Mouse (Mus musculus) heart, embryonic 12.5 days (tissue): ENCODE measurements around the gene Uvrag. TPM values are rescaled to one million over a fixed set of nuclear protein-coding genes. Genes with fewer than 3 reads are reported as not detected.
A peak's percentile ranks its signal among the peaks of the same experiment; 100 is the strongest.
"Not testable (repeated sequence)": the region's sequence is repeated elsewhere in the genome, so short reads cannot be mapped to it uniquely, and the experiment has no call there.

Source experiments
- ATAC-seq: fragments of 200-750 bp; cut with Nextera tagmentation; 2 replicates; pipeline ENCODE4 v1.8.0; 2017; ENCODE audit warnings: moderate TSS enrichment, moderate library complexity; ENCODE audit not compliant: insufficient number of reproducible peaks, low FRiP score
- H3K27ac ChIP-seq: fragments of 300-500 bp; sonication (generic); 2 replicates; pipeline ENCODE4 v1.5.1; 2016; ENCODE audit warnings: mild to moderate bottlenecking, moderate library complexity; ENCODE audit not compliant: poor library complexity, severe bottlenecking
- H3K27me3 ChIP-seq: fragments of 300-500 bp; sonication (generic); replicated peaks from 2 replicates; pipeline ENCODE4 v1.6.1; 2016; ENCODE audit warnings: mild to moderate bottlenecking, moderate library complexity
- H3K36me3 ChIP-seq: fragments of 300-500 bp; sonication (generic); 2 replicates; pipeline ENCODE4 v1.6.1; 2016; ENCODE audit warnings: mild to moderate bottlenecking, moderate library complexity
- H3K4me1 ChIP-seq: fragments of 300-500 bp; sonication (generic); replicated peaks from 2 replicates; pipeline ENCODE4 v1.6.1; 2016; ENCODE audit warnings: mild to moderate bottlenecking
- H3K4me2 ChIP-seq: fragments of 300-500 bp; sonication (generic); 2 replicates; pipeline ENCODE4 v1.6.1; 2016; ENCODE audit warnings: mild to moderate bottlenecking, moderate library complexity
- H3K4me3 ChIP-seq: fragments of 300-500 bp; sonication (generic); 2 replicates; pipeline ENCODE4 v1.5.1; 2016; ENCODE audit warnings: mild to moderate bottlenecking
- H3K9ac ChIP-seq: fragments of 300-500 bp; sonication (generic); 2 replicates; pipeline ENCODE4 v1.6.1; 2016; ENCODE audit warnings: mild to moderate bottlenecking, moderate library complexity
- H3K9me3 ChIP-seq: fragments of 300-500 bp; sonication (generic); replicated peaks from 2 replicates; pipeline ENCODE4 v1.6.1; 2016; ENCODE audit warnings: mild to moderate bottlenecking, moderate library complexity
- WGBS: fragments of 180-500 bp; shearing (Covaris S2); methylation state at CpG from one replicate; pipeline ENCODE4 v1.1.7; 2016; 5-methylcytosine and 5-hydroxymethylcytosine counted together
- polyA plus RNA-seq: library from polyadenylated mRNA; unstranded; fragments of >200 nt; fragmentation: Nextera tagmentation; extraction: Ambion mirVana; gene quantifications from 2 replicates; pipeline ENCODE4 v1.2.1, GENCODE M21; 2016

Gene Uvrag
- polyA plus RNA-seq, 1 experiment from 2014 or later: 19.6 TPM

GRCm38 (mm10) chr7:99078805-99079204 is 62.1 kb downstream of the Uvrag start:
- ATAC-seq: no peak
- 0 out of 2 replicates have a peak, but pooled peaks cover 4% of the 10 kb centered on the region for H3K36me3 ChIP-seq
- WGBS: 83% methylated on average over 6 of the region's 6 CpGs
- H3K27ac ChIP-seq: no peak overlapping the region
- H3K9ac ChIP-seq: no peak overlapping the region
- H3K4me1 ChIP-seq: peaks cover 31% of the 10 kb centered on the region
- H3K9me3 ChIP-seq: no peaks in the 10 kb centered on the region
- no peak overlapping the region for H3K4me3 ChIP-seq
- H3K4me2 ChIP-seq: no peak overlapping the region
- no peaks in the 10 kb centered on the region for H3K27me3 ChIP-seq

DNA sequence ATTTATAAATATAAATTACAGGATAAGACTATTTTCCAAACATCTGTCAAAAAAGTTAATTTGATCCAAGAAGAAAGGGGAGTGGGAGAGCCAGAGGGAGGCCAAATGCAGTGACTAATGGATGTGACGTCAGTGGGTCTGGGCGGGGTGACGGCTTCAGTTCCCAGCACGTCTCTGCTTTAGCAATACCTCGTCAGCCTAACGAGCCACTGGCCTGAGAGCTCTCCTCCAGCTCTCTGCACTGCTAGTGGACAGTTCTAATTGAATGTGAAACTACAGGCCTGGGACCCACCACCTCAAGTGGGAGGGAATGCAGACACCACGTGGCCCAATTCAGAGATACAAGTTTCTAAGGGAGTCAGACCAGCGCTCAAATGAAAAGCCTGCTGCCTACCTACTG is 63.7 kb downstream of the Uvrag start:
- Histone ChIP-seq H3K4me2 (no peak overlapping the region), H3K4me3 (no peak overlapping the region), H3K9me3 (no peaks in the 10 kb centered on the region), H3K27me3 (no peaks in the 10 kb centered on the region), H3K4me1 (peaks cover 44% of the 10 kb centered on the region), H3K36me3 (no peaks in the 10 kb centered on the region), H3K27ac (no peak overlapping the region), H3K9ac (no peak overlapping the region)
- ATAC-seq: peak; percentile 40; the same call in 1 of the 2 replicates
- WGBS: 54% methylated on average over 8 of the region's 8 CpGs

- Histone ChIP-seq H3K27ac (no peak overlapping the region), H3K4me1 (peaks cover 59% of the 10 kb centered on the region), H3K27me3 (no peaks in the 10 kb centered on the region), H3K4me2 (no peak overlapping the region), H3K9ac (no peak overlapping the region), H3K36me3 (no peaks in the 10 kb centered on the region), H3K4me3 (no peak overlapping the region), H3K9me3 (no peaks in the 10 kb centered on the region)
- 93% methylated on average over 5 of the region's 5 CpGs for WGBS
- no peak for ATAC-seq
Observed at GRCm38 (mm10) chr7:99075101-99075500, 65.8 kb downstream of the Uvrag start.

- H3K4me2 ChIP-seq: no peak overlapping the region
- H3K27me3 ChIP-seq: no peaks in the 10 kb centered on the region
- 0 out of 2 replicates have a peak, but pooled peaks cover 3% of the 10 kb centered on the region for H3K36me3 ChIP-seq
- 30% methylated on average over 7 of the region's 7 CpGs for WGBS
- peaks cover 59% of the 10 kb centered on the region for H3K4me1 ChIP-seq
- H3K27ac ChIP-seq: no peak overlapping the region
- no peak overlapping the region for H3K4me3 ChIP-seq
- ATAC-seq: no peak
- H3K9me3 ChIP-seq: no peaks in the 10 kb centered on the region
- no peak overlapping the region for H3K9ac ChIP-seq
Observed at GRCm38 (mm10) chr7:99073734-99074372, 67.1 kb downstream of the Uvrag start.

- no peak for ATAC-seq
- H3K4me2 ChIP-seq: no peak overlapping the region
- no peaks in the 10 kb centered on the region for H3K27me3 ChIP-seq
- WGBS: 70% methylated on average over 7 of the region's 7 CpGs
- peaks cover 29% of the 10 kb centered on the region for H3K4me1 ChIP-seq
- no peak overlapping the region for H3K9ac ChIP-seq
- H3K36me3 ChIP-seq: 0 out of 2 replicates have a peak, but pooled peaks cover 3% of the 10 kb centered on the region
- H3K4me3 ChIP-seq: no peak overlapping the region
- no peak overlapping the region for H3K27ac ChIP-seq
- H3K9me3 ChIP-seq: no peaks in the 10 kb centered on the region
Observed at GRCm38 (mm10) chr7:99067710-99068109, 73.2 kb downstream of the Uvrag start.

- Histone ChIP-seq H3K4me2 (peak overlapping the region; percentile 35; the same call in 1 of the 2 replicates), H3K36me3 (0 out of 2 replicates have a peak, but pooled peaks cover 3% of the 10 kb centered on the region), H3K4me3 (no peak overlapping the region), H3K9me3 (no peaks in the 10 kb centered on the region), H3K27me3 (no peaks in the 10 kb centered on the region), H3K9ac (no peak overlapping the region), H3K27ac (no peak overlapping the region), H3K4me1 (peaks cover 21% of the 10 kb centered on the region)
- WGBS: 25% methylated on average over 2 of the region's 2 CpGs
- ATAC-seq: no peak
Observed at GRCm38 (mm10) chr7:99065920-99066319, 75.0 kb downstream of the Uvrag start.

GRCm38 (mm10) chr7:99065391-99065831 is 75.5 kb downstream of the Uvrag start:
- Histone ChIP-seq H3K36me3 (0 out of 2 replicates have a peak, but pooled peaks cover 3% of the 10 kb centered on the region), H3K4me3 (no peak overlapping the region), H3K4me2 (peak overlapping the region; percentile 35), H3K4me1 (peaks cover 18% of the 10 kb centered on the region), H3K27me3 (no peaks in the 10 kb centered on the region), H3K9me3 (no peaks in the 10 kb centered on the region), H3K9ac (no peak overlapping the region), H3K27ac (no peak overlapping the region)
- WGBS: 11% methylated on average over 11 of the region's 11 CpGs
- ATAC-seq: no peak

DNA sequence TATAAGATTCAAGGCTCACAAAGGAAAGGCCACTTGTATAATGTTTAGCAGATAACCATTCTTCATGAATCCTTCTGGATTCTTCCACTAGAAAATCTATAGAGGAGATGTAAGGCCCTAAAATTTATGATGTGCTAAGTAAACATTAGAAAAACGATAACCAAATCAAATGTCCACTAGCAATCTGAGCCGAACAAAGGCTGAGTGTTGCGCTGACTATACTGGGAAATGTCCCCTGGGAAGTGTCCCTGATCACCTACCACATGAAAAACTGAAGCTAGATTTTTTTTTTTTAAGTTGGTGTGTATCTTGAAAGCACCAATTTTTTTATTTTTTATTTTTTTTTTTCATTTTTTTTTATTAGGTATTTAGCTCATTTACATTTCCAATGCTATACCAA is 76.1 kb downstream of the Uvrag start:
- WGBS: 77% methylated on average over 3 of the region's 3 CpGs
- Histone ChIP-seq H3K36me3 (0 out of 2 replicates have a peak, but pooled peaks cover 3% of the 10 kb centered on the region), H3K4me1 (peaks cover 18% of the 10 kb centered on the region), H3K4me2 (no peak overlapping the region), H3K4me3 (no peak overlapping the region), H3K27ac (no peak overlapping the region), H3K9ac (no peak overlapping the region), H3K27me3 (no peaks in the 10 kb centered on the region), H3K9me3 (no peaks in the 10 kb centered on the region)
- ATAC-seq: no peak

DNA sequence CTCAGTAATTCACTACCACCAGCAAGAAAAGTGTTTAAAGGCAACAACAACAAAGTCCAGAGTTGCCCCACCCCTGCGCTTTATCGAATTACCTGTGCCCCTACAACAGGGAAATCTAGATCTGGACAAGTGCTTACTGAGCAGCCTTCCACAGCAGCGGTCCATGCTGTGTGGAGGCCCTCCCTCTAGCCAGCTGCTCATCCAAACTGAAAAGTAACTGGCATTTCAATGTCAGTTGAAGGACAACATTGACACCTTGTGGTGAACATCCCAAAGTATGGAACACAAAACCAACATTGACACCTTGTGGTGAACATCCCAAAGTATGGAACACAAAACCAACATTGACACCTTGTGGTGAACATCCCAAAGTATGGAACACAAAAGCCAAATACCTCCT is 78.7 kb downstream of the Uvrag start:
- ATAC-seq: not testable (repeated sequence)
- peaks cover 18% of the 10 kb centered on the region for H3K4me1 ChIP-seq

GRCm38 (mm10) chr7:99061056-99061680 is 79.8 kb downstream of the Uvrag start:
- no peak overlapping the region for H3K9ac ChIP-seq
- H3K27me3 ChIP-seq: no peaks in the 10 kb centered on the region
- no peaks in the 10 kb centered on the region for H3K36me3 ChIP-seq
- ATAC-seq: no peak
- no peak overlapping the region for H3K4me2 ChIP-seq
- H3K27ac ChIP-seq: no peak overlapping the region
- H3K9me3 ChIP-seq: no peaks in the 10 kb centered on the region
- peaks cover 18% of the 10 kb centered on the region for H3K4me1 ChIP-seq
- 75% methylated on average over 7 of the region's 7 CpGs for WGBS
- no peak overlapping the region for H3K4me3 ChIP-seq

More for the DNA sequence above, 78.7 kb downstream of the Uvrag start:
- H3K27me3 ChIP-seq, H3K4me3 ChIP-seq, H3K9ac ChIP-seq, H3K4me2 ChIP-seq, H3K27ac ChIP-seq, H3K9me3 ChIP-seq, H3K36me3 ChIP-seq: not testable (repeated sequence)
- WGBS: 82% methylated on average over 3 of the region's 3 CpGs

GRCm38 (mm10) chr7:99060476-99060875 is 80.5 kb downstream of the Uvrag start:
- 86% methylated on average over 5 of the region's 5 CpGs for WGBS
- Histone ChIP-seq H3K4me3 (no peak overlapping the region), H3K4me2 (no peak overlapping the region), H3K4me1 (peaks cover 12% of the 10 kb centered on the region), H3K36me3 (no peaks in the 10 kb centered on the region), H3K9me3 (no peaks in the 10 kb centered on the region), H3K9ac (no peak overlapping the region), H3K27me3 (no peaks in the 10 kb centered on the region), H3K27ac (no peak overlapping the region)
- ATAC-seq: no peak
